Mouse (Mus musculus): Measurements from ENCODE around the gene Tmem274.

The Tmem274 gene

GRCm38 (mm10) chr4:149475096-149475495 lies 2.1 kb upstream of the Tmem274 start:
- ATAC-seq (ENCODE audit: low TSS enrichment): no peak

GRCm38 (mm10) chr4:149484566-149484965 lies 7.4 kb downstream of the Tmem274 start:
- no peak for ATAC-seq (ENCODE audit: low TSS enrichment)

GRCm38 (mm10) chr4:149485053-149485824 lies 8.1 kb downstream of the Tmem274 start, which contains the start of the genes Nmnat1 and Lzic:
Gene Nmnat1 (minus strand): TSS chr4:149485202.
Gene Lzic (plus strand): TSS chr4:149485229.
- ATAC-seq (ENCODE audit: low TSS enrichment): peak; percentile 100

GRCm38 (mm10) chr4:149485825-149486206 lies 8.6 kb downstream of the Tmem274 start:
- ATAC-seq (ENCODE audit: low TSS enrichment): no peak

GRCm38 (mm10) chr4:149487729-149488128 lies 10.6 kb downstream of the Tmem274 start:
- ATAC-seq (ENCODE audit: low TSS enrichment): no peak

GRCm38 (mm10) chr4:149489415-149490240 lies 12.4 kb downstream of the Tmem274 start:
- no peak for ATAC-seq (ENCODE audit: low TSS enrichment)

- ATAC-seq (ENCODE audit: low TSS enrichment): no peak
These were observed 14.0 kb downstream of the Tmem274 start for GRCm38 (mm10) chr4:149491151-149491550.

- ATAC-seq (ENCODE audit: low TSS enrichment): peak; percentile 52; the same call in 1 of the 2 replicates
These were observed 19.4 kb downstream of the Tmem274 start for GRCm38 (mm10) chr4:149496612-149497011.

- ATAC-seq (ENCODE audit: low TSS enrichment): no peak
These were observed 21.7 kb downstream of the Tmem274 start for GRCm38 (mm10) chr4:149498901-149499300.

GRCm38 (mm10) chr4:149499790-149500189 lies 22.6 kb downstream of the Tmem274 start:
- no peak for ATAC-seq (ENCODE audit: low TSS enrichment)

- ATAC-seq (ENCODE audit: low TSS enrichment): no peak
These were observed 27.2 kb downstream of the Tmem274 start for GRCm38 (mm10) chr4:149504363-149504762.

GRCm38 (mm10) chr4:149504858-149505257 lies 27.7 kb downstream of the Tmem274 start:
- ATAC-seq (ENCODE audit: low TSS enrichment): no peak

- no peak for ATAC-seq (ENCODE audit: low TSS enrichment)
These were observed 28.2 kb downstream of the Tmem274 start for GRCm38 (mm10) chr4:149505261-149505967.

GRCm38 (mm10) chr4:149506904-149507303 lies 29.7 kb downstream of the Tmem274 start:
- no peak for ATAC-seq (ENCODE audit: low TSS enrichment)

GRCm38 (mm10) chr4:149511221-149511646 lies 34.1 kb downstream of the Tmem274 start:
- no peak; the same call in 1 of the 2 replicates for ATAC-seq (ENCODE audit: low TSS enrichment)

- no peak for ATAC-seq (ENCODE audit: low TSS enrichment)
These were observed 34.9 kb downstream of the Tmem274 start for GRCm38 (mm10) chr4:149512072-149512471.

GRCm38 (mm10) chr4:149515706-149516105 lies 38.5 kb downstream of the Tmem274 start:
- no peak for ATAC-seq (ENCODE audit: low TSS enrichment)

- ATAC-seq (ENCODE audit: low TSS enrichment): peak; percentile 98
These were observed 40.7 kb downstream of the Tmem274 start, which contains the start of gene Ctnnbip1 for GRCm38 (mm10) chr4:149517868-149518340. Gene Ctnnbip1 (plus strand): TSS chr4:149518236.

- ATAC-seq (ENCODE audit: low TSS enrichment): peak; percentile 12; the same call in 1 of the 2 replicates
These were observed 41.4 kb downstream of the Tmem274 start for GRCm38 (mm10) chr4:149518351-149519220.

- ATAC-seq (ENCODE audit: low TSS enrichment): no peak
These were observed 44.1 kb downstream of the Tmem274 start for GRCm38 (mm10) chr4:149521258-149521657.

GRCm38 (mm10) chr4:149523961-149524360 lies 46.8 kb downstream of the Tmem274 start:
- ATAC-seq (ENCODE audit: low TSS enrichment): no peak

Measured in frontal cortex, adult (tissue).